Mouse (Mus musculus) kidney, embryonic 15.5 days (tissue): Measurements from ENCODE around the gene Casp3. TPM values are rescaled to one million over a fixed set of nuclear protein-coding genes. Genes with fewer than 3 reads are reported as not detected.
"Not testable (repeated sequence)": the region's sequence is repeated elsewhere in the genome, so short reads cannot be mapped to it uniquely, and the experiment has no call there.

Source experiments
- ATAC-seq: fragments of 200-750 bp; cut with Nextera tagmentation; replicated peaks from 2 replicates; pipeline ENCODE4 v1.8.0; 2017; ENCODE audit warnings: moderate TSS enrichment; ENCODE audit not compliant: low FRiP score
- H3K27ac ChIP-seq: fragments of 300-500 bp; sonication (generic); 2 replicates; pipeline ENCODE4 v1.5.1; 2015; ENCODE audit warnings: mild to moderate bottlenecking, inconsistent platforms
- H3K27me3 ChIP-seq: fragments of 300-500 bp; sonication (generic); 2 replicates; pipeline ENCODE4 v1.6.1; 2015; ENCODE audit warnings: inconsistent platforms
- H3K36me3 ChIP-seq: fragments of 300-500 bp; sonication (generic); 2 replicates; pipeline ENCODE4 v1.6.1; 2015; ENCODE audit warnings: inconsistent platforms
- H3K4me1 ChIP-seq: fragments of 300-500 bp; sonication (generic); 2 replicates; pipeline ENCODE4 v1.6.1; 2015; ENCODE audit warnings: inconsistent platforms
- H3K4me2 ChIP-seq: fragments of 300-500 bp; sonication (generic); 2 replicates; pipeline ENCODE4 v1.6.1; 2015; ENCODE audit warnings: moderate library complexity, mild to moderate bottlenecking, inconsistent platforms
- H3K4me3 ChIP-seq: fragments of 300-500 bp; sonication (generic); replicated peaks from 2 replicates; pipeline ENCODE4 v1.5.1; 2015; ENCODE audit warnings: mild to moderate bottlenecking, inconsistent platforms
- H3K9ac ChIP-seq: fragments of 300-500 bp; sonication (generic); 2 replicates; pipeline ENCODE4 v1.6.1; 2015; ENCODE audit warnings: mild to moderate bottlenecking, inconsistent platforms
- H3K9me3 ChIP-seq: fragments of 300-500 bp; sonication (generic); replicated peaks from 2 replicates; pipeline ENCODE4 v1.6.1; 2016; ENCODE audit warnings: inconsistent platforms
- WGBS: fragments of 180-500 bp; shearing (Covaris S2); methylation state at CpG from one replicate; pipeline ENCODE4 v1.1.7; 2015; ENCODE audit warnings: mixed read lengths; 5-methylcytosine and 5-hydroxymethylcytosine counted together
- polyA plus RNA-seq: library from polyadenylated mRNA; unstranded; fragments of >200 nt; fragmentation: Nextera tagmentation; extraction: Ambion mirVana; gene quantifications from 2 replicates; pipeline ENCODE4 v1.2.1, GENCODE M21; 2015

The Casp3 gene
- polyA plus RNA-seq = 80.9 and 82.5 TPM in 2 replicates

DNA sequence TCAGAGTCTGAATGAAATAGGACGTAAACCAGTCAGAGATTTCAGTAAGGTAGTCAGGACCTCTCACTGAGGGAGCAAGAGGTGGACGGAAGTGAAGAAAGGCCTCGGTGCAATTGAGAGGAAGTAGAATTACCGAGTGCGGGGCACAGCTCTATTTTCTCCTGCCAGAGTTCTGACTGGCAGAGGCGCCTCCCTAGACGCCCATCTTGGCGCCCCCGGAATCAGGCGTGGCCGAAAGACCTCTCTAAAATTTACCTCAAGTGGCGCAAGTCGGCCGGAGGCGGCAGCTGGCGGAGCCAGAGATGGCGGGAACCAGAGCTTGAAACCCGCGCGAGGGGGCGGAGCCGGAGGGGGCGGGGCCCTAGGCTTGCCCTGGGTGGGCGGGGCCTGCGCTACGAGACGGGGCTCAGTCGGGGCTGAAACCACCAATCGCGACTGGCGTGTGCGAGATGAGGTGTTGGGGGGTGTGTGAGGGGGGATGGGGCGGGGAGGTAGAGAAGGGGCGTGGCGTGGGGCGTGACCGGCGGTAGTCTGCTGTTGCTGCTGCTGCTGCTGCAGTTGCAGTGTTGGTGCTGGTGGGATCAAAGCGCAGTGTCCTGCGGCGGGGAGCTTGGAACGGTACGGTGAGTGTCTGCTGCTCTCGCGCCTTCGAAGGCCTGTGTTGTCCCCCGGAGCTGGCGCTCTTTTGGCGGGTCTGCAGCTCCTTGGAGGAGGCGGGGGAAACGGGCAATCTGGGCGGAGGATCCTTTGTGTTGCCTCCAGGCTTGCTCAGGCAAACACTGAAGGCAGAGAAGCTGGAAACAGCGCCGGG is at the start of gene Casp3, which contains the start of gene Primpol:
Casp3 (plus strand) TSS at position 413 of the 811 bp plus-strand sequence.
Primpol (minus strand) TSS at position 334 of the 811 bp plus-strand sequence.
- Histone ChIP-seq H3K4me3 (peak within 1 kb of the TSS; percentile 69), H3K4me1 (peaks cover 22% of the 10 kb centered on the region), H3K36me3 (no peaks in the 10 kb centered on the region), H3K9me3 (no peaks in the 10 kb centered on the region), H3K4me2 (peak within 1 kb of the TSS; percentile 73), H3K9ac (peak within 1 kb of the TSS; percentile 78), H3K27me3 (no peaks in the 10 kb centered on the region), H3K27ac (peak within 1 kb of the TSS; percentile 95)
- WGBS = under 1% methylated on average over 54 of the region's 54 CpGs
- peak; percentile 98 for ATAC-seq

GRCm38 (mm10) chr8:46567946-46568345 is 49.1 kb upstream of the Casp3 start:
- Histone ChIP-seq H3K9me3 (no peaks in the 10 kb centered on the region), H3K4me2 (no peak overlapping the region), H3K9ac (no peak overlapping the region), H3K27me3 (no peaks in the 10 kb centered on the region), H3K27ac (no peak overlapping the region), H3K4me3 (no peak overlapping the region), H3K4me1 (no peaks in the 10 kb centered on the region), H3K36me3 (peaks cover 26% of the 10 kb centered on the region)
- ATAC-seq = no peak
- WGBS = 84% methylated on average over 8 of the region's 8 CpGs

- peaks cover 25% of the 10 kb centered on the region for H3K36me3 ChIP-seq
- H3K27ac ChIP-seq = no peak overlapping the region
- WGBS = 72% methylated on average over 2 of the region's 2 CpGs
- no peaks in the 10 kb centered on the region for H3K4me1 ChIP-seq
- no peak overlapping the region for H3K4me3 ChIP-seq
- H3K9me3 ChIP-seq = no peaks in the 10 kb centered on the region
- no peak overlapping the region for H3K4me2 ChIP-seq
- H3K27me3 ChIP-seq = no peaks in the 10 kb centered on the region
- H3K9ac ChIP-seq = no peak overlapping the region
- ATAC-seq = no peak
Measured at GRCm38 (mm10) chr8:46568942-46569341, 48.1 kb upstream of the Casp3 start.

DNA sequence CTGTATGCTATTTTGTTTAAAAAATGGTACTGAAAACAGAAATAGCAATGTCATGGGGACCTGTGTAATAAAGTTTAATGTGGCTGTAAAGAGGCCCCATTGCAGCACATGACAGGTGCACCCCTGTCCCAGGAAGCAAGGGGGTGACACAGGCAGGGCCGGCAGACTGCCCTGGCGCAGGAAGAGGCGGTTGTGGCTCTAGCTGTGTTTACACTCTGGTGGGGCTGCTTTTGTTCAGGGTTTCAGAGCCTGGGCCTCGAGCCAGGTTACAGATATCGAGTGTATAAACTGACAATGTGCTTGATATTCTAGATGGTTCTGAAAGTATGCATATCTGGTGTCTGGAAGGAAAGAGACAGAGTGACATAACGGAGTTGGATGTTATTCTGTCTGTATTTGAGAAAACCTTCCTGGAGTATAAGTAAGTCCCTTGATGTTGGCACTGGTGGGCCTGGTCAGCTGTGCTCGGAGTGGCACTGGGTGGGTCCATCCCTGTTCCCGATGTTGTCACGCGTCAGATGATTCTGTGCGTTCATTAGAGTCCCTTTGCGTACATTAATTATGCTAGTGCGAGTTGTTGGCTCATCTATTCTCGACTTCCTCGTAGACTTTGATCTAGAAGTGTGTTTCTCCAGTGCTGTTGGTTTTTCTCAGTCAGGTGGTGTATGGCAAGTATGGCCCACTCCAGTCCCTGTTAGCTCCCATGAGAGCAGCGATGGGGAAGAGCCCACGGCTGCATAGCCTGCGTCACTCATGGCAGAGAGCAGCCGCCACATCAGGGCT is 47.2 kb upstream of the Casp3 start:
- 86% methylated on average over 19 of the region's 19 CpGs for WGBS
- Histone ChIP-seq H3K27ac (no peak overlapping the region), H3K4me2 (no peak overlapping the region), H3K4me3 (no peak overlapping the region), H3K4me1 (no peaks in the 10 kb centered on the region), H3K27me3 (no peaks in the 10 kb centered on the region), H3K36me3 (peaks cover 30% of the 10 kb centered on the region), H3K9ac (no peak overlapping the region), H3K9me3 (no peaks in the 10 kb centered on the region)
- ATAC-seq = no peak

DNA sequence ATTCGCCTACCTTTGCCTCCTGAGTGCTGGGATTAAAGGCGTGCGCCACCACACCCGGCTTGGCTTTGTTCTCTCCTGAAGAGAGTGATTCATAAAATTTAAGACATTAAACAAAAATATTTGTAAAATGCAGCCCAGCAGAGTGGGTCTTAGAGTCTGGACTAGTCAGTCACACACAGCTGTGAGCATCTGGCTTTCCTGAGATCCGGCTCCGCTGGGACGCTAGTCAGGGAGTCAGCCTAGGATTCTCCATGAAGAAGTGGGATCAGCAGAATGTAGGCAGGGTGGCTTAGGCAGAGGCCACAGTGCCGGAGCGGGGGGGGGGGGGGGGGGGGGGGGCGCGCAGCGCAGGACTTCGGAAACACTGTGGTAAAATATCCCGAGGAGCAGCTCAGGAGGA is 46.4 kb upstream of the Casp3 start:
- no peak for ATAC-seq
- no peak overlapping the region for H3K27ac ChIP-seq
- H3K9ac ChIP-seq = no peak overlapping the region
- no peak overlapping the region for H3K4me2 ChIP-seq
- no peaks in the 10 kb centered on the region for H3K4me1 ChIP-seq
- WGBS = 94% methylated on average over 10 of the region's 14 CpGs
- no peaks in the 10 kb centered on the region for H3K27me3 ChIP-seq
- H3K4me3 ChIP-seq = no peak overlapping the region
- peaks cover 35% of the 10 kb centered on the region for H3K36me3 ChIP-seq
- H3K9me3 ChIP-seq = no peaks in the 10 kb centered on the region

DNA sequence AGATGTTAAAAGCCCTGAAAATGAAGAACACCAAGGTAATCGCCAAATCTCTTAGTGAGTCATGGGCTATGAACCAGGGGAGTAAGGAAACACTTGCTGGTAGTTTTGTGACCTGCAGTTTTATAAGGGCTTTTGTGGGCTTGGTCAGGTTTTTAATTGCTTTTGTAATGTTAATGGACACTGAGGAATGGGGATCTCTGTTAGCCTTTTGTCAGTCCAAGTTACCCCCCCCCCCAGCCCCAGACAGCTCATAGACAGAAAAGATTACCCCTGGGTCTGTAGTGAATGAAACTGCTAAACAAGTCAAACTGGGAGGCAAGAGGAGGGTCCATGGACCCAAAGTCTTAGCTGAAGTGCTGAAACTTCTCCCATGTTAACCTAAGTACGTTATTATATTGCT is 43.6 kb upstream of the Casp3 start:
- H3K4me1 ChIP-seq = no peaks in the 10 kb centered on the region
- peaks cover 56% of the 10 kb centered on the region for H3K36me3 ChIP-seq
- WGBS = 88% methylated on average over 2 of the region's 2 CpGs
- H3K9me3 ChIP-seq = no peaks in the 10 kb centered on the region
- no peak overlapping the region for H3K9ac ChIP-seq
- H3K27me3 ChIP-seq = no peaks in the 10 kb centered on the region
- H3K27ac ChIP-seq = no peak overlapping the region
- H3K4me2 ChIP-seq = no peak overlapping the region
- H3K4me3 ChIP-seq = no peak overlapping the region
- no peak for ATAC-seq

DNA sequence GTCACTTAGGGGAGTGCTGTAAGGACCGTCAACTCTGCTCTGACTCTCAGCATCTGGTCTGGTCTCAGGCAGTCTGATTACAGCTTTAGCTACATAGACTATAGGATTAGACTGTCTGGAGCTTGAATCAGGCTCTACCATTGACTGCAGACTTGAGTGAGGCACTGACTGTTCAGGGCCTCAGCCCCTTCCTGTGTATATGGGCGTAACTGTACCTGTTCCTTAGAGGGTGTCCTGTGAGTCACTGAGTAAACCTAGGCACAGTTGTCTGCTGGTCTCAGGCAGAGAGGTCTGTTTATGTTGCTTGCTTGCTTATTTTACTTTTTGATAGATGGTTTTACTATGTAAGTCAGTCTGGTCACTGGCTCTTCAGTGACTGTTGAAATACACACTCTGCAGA is 43.1 kb upstream of the Casp3 start:
- 76% methylated on average over 2 of the region's 2 CpGs for WGBS
- ATAC-seq = no peak
- Histone ChIP-seq H3K4me1 (no peaks in the 10 kb centered on the region), H3K27ac (no peak overlapping the region), H3K9ac (no peak overlapping the region), H3K9me3 (no peaks in the 10 kb centered on the region), H3K4me3 (no peak overlapping the region), H3K36me3 (peaks cover 61% of the 10 kb centered on the region), H3K4me2 (no peak overlapping the region), H3K27me3 (no peaks in the 10 kb centered on the region)

- Histone ChIP-seq H3K9me3 (no peaks in the 10 kb centered on the region), H3K27me3 (no peaks in the 10 kb centered on the region), H3K9ac (no peak overlapping the region), H3K4me1 (no peaks in the 10 kb centered on the region), H3K27ac (no peak overlapping the region), H3K4me2 (no peak overlapping the region), H3K36me3 (peaks cover 84% of the 10 kb centered on the region), H3K4me3 (no peak overlapping the region)
- WGBS = 96% methylated on average over 9 of the region's 9 CpGs
- ATAC-seq = no peak
Measured at GRCm38 (mm10) chr8:46578794-46579193, 38.3 kb upstream of the Casp3 start.

- not testable (repeated sequence) for H3K27me3 ChIP-seq, ATAC-seq, H3K4me2 ChIP-seq, H3K27ac ChIP-seq, H3K9ac ChIP-seq, H3K4me3 ChIP-seq, H3K4me1 ChIP-seq, H3K9me3 ChIP-seq
- 55% methylated on average over 4 of the region's 4 CpGs for WGBS
- H3K36me3 ChIP-seq = peaks cover 35% of the 10 kb centered on the region
Measured at GRCm38 (mm10) chr8:46584328-46584727, 32.8 kb upstream of the Casp3 start.

GRCm38 (mm10) chr8:46585576-46585975 is 31.5 kb upstream of the Casp3 start:
- no peak overlapping the region for H3K9ac ChIP-seq
- 76% methylated on average over 3 of the region's 3 CpGs for WGBS
- no peak for ATAC-seq

DNA sequence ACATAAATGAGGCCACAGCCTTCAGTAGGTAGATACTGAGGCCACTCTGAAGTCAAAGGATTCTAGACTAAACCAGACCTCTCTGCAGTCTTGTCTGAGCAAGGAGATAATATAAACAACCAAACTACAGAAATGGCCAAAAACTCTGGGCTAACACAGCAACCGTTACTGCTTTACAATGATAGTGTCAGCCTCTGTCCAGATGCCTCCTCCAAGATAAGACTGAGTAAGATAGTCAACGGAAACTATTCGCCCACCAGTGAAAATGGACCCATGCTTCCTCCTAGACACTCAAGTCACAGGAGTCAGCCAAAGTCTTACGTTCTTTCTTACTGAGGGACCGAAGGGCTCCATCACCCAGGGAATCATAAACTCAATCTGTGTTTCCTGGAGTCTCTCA is 29.2 kb upstream of the Casp3 start:
- H3K27ac ChIP-seq = no peak overlapping the region
- no peaks in the 10 kb centered on the region for H3K27me3 ChIP-seq
- no peaks in the 10 kb centered on the region for H3K9me3 ChIP-seq
- no peak overlapping the region for H3K4me3 ChIP-seq
- WGBS = 92% methylated on average over 5 of the region's 5 CpGs
- no peaks in the 10 kb centered on the region for H3K4me1 ChIP-seq
- H3K4me2 ChIP-seq = no peak overlapping the region
- H3K36me3 ChIP-seq = peaks cover 4% of the 10 kb centered on the region; the same call in 1 of the 2 replicates
- no peak for ATAC-seq
- H3K9ac ChIP-seq = no peak overlapping the region

More at GRCm38 (mm10) chr8:46585576-46585975, 31.5 kb upstream of the Casp3 start:
- no peak overlapping the region for H3K27ac ChIP-seq
- no peaks in the 10 kb centered on the region for H3K4me1 ChIP-seq
- H3K36me3 ChIP-seq = peaks cover 24% of the 10 kb centered on the region
- no peaks in the 10 kb centered on the region for H3K27me3 ChIP-seq
- H3K4me3 ChIP-seq = no peak overlapping the region
- H3K9me3 ChIP-seq = no peaks in the 10 kb centered on the region
- H3K4me2 ChIP-seq = no peak overlapping the region

- Histone ChIP-seq H3K4me2 (no peak overlapping the region), H3K4me1 (no peaks in the 10 kb centered on the region)
- 94% methylated on average over 2 of the region's 2 CpGs for WGBS
Measured at GRCm38 (mm10) chr8:46588663-46589062, 28.4 kb upstream of the Casp3 start.

More at GRCm38 (mm10) chr8:46588663-46589062, 28.4 kb upstream of the Casp3 start:
- H3K36me3 ChIP-seq = peaks cover 2% of the 10 kb centered on the region; the same call in 1 of the 2 replicates
- no peaks in the 10 kb centered on the region for H3K27me3 ChIP-seq
- no peak overlapping the region for H3K27ac ChIP-seq
- no peaks in the 10 kb centered on the region for H3K9me3 ChIP-seq
- no peak overlapping the region for H3K4me3 ChIP-seq
- ATAC-seq = no peak
- H3K9ac ChIP-seq = no peak overlapping the region
